Mouse (Mus musculus) activated CD4-positive, CD25-positive, alpha-beta regulatory T cell, adult 4 months (primary cell): ENCODE measurements around the gene Slc19a3. TPM values are rescaled to one million over a fixed set of nuclear protein-coding genes. Genes with fewer than 3 reads are reported as not detected.

Experiments used
- ATAC-seq: one replicate; pipeline ENCODE4 v1.8.0; 2017
- polyA plus RNA-seq, 2 experiments: library from polyadenylated mRNA; unstranded; fragments of 100-300 nt; shearing (Covaris generic); gene quantifications; one replicate each; pipeline ENCODE4 v1.2.1; 2017

Slc19a3 gene
- not detected for polyA plus RNA-seq

DNA sequence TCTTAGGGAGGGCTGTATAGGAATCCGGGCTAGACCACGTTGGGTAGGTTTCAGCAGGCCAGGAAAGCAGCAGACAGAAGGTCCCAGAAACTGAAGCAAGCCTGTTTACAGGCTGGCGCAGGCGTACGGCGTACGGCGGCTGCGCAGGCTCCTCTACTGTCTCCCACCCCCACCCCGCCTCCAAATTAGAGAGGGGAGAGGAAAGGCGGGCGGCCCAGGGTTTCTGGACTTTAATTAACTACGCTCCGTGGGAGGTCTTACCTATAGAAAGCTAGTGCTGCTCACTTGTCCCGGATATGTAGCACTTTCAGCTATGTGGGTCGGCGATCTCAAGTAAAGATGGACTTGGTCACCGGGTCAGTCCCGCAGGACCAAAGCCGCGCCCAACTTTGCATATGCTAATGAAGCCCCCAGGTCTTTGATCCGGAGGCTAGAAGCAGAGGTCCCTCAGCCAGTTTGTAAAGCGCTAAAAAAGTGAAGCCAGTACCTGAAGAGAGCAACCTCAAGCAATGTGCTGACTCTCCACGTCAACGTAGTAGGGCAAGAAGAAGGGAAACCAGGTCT is at the start of gene Slc19a3:
Slc19a3 (minus strand) TSS at position 340 of the 564 bp plus-strand sequence.
- no peak for ATAC-seq

DNA sequence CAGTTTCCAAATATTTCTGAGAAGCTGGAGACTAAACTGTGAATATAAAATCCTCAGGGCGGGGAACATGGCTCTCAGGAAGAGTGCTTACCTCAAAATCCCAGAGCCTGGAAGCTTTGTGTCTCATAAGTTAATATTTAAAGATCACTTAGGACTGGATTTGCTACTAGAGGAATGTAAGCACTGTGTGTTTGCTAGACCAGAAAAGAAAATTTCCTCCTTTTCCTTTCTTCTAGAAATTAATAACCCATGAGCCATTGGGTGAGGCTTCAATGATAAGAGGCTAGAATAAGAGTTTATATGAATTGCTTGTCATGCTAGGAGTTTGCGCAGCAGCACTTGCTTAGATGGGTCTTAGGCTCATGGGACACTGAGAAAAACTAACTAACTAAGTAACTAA is 46.5 kb upstream of the Slc19a3 start:
- ATAC-seq: no peak

DNA sequence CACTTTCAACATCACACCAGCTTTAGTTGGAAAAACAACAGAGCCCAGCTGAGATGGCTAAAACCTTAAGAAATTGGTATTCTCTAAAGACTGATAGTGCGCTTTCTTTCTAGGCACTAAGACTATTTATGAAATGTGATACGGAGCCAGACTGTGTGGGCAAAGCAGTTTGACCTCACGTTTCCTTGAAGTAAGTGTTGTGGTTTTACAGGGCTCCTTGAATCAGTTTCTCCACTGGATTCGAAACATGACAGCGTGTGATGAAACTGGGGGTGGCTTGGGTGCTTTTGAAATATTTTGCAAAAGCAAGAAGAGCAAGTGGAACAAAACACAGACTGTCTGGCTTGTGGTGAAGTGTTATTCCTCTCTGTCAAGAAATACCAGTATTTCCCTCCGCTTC is 38.8 kb upstream of the Slc19a3 start:
- ATAC-seq: peak; percentile 47

DNA sequence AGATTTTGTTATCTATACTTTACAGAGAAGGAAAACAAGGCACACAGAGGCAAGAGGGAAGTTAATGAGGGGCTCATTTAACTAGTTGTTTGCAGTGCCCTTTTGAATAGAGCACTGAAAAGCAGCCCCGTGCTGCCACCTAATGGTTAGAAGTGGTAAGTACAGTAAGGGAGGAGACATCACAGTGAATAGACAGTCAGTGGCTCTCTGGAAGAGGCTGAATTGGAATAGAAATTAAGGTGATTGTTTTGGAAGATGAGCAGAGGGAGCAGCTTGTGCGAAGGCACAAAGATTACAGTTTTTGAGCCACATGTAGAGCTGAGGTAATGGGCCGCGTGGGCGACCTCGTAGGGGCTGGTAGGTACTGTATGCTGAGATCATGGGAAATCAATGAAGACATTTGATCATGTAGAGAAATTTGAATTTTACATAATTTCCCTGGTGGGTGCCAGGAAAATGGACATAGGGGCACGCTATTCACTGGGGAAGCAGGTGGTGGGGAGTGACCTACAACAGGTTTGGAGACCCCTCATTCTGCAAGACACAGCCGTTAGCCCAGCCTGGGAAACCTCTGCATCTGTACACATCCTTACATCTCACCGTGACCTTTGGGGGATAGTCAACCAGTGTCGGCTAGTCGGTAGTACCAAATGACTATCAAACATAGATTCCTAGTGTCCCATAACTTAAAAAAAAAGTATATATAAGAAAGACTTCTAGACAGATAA is 38.1 kb upstream of the Slc19a3 start:
- ATAC-seq: peak; percentile 66

DNA sequence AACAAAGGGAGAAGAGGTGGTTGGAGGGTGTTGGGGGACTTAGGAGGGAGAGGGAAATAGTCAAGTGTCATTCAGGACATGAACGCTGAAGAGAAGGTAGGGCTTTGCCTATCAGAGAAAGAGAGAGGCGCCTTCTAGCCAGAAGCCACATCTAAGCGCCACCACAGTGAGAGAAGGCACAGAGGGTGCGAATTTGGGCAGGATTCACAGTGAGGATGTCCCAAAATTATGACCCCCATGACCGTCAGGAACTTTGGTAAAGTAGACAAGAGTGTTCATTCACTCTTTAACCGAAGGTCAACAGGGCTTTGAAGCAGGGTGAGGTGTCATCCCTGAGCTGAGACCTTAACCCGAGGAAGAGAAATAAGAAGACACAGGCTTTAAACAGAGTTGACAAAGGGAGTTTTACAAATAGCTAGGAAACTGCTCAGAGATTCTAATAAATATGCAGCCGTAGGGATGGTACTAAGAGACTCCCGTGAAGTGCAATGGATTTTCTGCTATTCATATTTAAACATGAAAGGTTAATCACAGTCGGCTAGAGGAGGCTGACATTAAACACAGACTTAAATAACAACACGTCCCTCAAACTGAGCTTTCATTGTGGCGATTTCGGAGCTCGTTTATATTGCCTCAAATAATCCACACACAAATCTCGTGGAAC is 37.4 kb upstream of the Slc19a3 start:
- ATAC-seq: no peak

DNA sequence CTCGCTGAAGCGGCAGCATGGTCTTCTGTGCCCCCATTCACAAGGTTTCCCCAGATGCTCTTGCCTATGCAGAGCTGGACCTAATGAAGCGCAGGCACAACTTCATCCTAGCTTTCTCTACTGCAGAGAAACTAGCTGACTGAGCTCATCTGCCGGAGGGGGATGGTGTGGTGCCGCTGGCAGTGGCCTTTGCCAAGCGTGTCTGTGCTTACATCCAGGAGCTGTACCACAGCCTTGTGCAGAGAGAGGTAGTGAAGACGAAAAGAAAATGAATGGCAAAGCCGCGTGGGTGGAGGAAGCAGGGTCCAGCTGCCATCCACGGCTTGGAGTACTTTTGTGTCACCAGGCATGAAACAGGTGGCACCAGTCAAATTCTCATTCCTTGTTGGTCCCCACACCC is 29.0 kb upstream of the Slc19a3 start:
- no peak for ATAC-seq

DNA sequence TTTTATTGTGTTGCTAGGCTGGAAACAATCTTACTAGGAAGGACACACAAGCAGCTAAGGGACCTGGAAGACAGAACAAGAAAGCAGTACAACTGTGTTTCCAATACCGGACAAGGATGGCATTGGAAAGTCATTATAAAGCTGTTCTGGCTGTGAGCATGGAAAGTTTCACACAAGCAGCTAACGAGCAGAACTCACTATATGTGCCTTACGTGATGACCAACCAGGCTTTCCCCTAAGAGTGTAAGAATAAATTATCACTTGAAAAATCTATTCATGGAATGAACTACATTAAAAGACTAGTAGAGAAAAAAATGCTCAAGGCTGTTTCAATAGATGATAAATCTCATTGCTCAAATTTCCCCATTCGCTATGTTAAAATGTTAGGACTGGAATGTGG is 28.3 kb upstream of the Slc19a3 start:
- no peak for ATAC-seq

DNA sequence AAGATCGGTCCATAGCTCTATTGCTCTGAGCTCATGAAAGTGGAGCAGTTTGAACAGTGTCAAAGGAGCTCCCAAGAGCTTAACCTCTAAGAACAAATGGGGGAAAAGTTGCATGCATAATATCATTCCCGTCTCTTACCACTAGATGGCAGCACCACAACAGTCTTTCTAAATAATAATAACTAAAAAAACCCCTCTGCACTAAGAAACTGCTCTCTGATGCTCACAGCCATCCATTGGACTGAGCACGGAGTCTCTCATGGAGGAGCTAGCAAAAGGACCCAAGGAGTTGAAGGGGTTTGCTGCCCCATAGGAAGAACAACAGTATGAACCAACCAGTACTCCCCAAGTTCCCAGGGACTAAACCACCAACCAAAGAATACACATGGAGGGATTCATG is 26.6 kb upstream of the Slc19a3 start:
- no peak for ATAC-seq

DNA sequence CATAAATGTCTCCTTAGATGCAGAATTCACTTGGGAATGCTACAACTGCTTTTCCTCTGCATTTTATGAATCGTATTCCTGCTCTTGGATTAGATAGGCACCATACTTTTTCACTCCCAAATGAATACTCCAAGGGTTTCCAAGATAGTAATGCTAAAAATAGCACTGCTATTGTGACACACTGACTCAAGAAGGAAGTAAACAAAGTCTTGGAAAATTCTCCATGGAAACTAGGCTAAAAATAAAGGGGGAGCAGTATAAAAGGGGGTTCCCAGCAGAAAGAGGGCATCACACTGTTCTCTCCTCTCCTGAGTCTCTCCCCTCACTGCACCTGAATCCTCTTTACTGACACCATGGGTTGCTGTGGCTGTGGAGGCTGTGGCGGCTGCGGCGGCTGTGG is 22.4 kb upstream of the Slc19a3 start, which contains the start of gene Krtap28-13:
Krtap28-13 (plus strand) TSS at position 288 of the 400 bp plus-strand sequence.
- no peak for ATAC-seq

DNA sequence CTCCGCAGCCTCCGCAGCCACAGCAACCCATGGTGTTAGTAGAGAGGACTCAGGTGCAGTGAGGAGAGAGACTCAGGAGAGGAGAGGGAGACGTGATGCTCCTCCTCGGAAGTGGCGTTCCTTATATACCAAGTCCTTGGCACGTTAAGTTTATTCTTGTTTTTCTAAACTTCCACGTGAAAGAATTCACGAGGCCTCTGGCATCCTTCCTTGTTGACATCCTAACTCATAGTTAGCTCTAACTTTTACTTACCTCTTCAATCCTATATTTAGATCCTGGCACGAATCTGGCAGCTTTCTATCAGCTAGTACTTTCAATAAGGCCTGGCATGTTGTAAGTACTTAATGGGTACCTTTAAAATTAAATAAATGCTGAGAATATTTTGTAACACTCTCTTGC is 21.0 kb upstream of the Slc19a3 start, which contains the start of gene A030005K14Rik:
A030005K14Rik (minus strand) TSS at position 101 of the 400 bp plus-strand sequence.
- no peak for ATAC-seq

DNA sequence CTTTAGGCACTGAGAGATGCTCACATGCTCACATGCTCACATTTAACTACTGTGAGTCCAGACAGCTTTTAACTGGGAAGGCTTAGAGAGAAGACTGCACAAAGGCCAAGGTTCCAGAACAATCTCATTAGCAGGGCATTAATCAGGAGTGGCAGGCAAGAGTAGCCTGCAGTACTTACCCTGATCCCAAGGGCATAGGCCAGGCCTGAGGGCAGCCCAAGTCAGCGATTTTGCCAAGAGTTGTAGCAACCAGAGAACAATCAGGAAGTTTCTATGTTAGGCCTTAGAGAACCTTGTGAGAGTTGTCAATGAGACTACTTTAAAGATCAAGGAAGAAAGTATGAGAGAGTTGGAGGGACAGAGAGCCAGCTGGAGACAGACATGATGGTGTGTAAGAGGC is 20.2 kb upstream of the Slc19a3 start:
- no peak for ATAC-seq

DNA sequence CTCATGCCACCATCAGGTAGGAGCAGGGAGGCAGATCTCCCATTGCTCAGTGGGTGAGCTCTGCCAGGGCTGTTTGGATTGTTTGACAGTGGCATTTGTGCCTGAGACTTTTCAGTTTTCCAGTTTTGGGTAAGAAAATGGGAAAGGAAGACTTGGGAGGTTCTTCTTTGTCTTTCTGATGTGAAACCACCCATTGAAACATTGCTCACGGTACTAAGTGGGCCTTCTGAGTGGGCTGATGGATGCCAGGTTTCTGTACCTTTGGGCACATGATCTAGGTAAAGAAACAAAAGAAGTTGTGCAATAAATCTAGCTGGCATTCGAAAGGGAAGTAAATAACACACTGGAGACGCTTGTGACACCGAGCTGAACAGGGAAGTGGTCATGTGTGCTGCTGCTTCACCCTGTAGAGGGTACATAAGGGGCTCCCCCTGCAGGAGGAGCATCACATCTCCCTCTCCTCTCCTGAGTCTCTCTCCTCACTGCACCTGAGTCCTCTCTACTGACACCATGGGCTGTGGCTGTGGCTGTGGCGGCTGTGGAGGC is 6.7 kb upstream of the Slc19a3 start, which contains the start of gene Gm47969:
Gm47969 (plus strand) TSS at position 51 of the 546 bp plus-strand sequence.
- no peak for ATAC-seq

DNA sequence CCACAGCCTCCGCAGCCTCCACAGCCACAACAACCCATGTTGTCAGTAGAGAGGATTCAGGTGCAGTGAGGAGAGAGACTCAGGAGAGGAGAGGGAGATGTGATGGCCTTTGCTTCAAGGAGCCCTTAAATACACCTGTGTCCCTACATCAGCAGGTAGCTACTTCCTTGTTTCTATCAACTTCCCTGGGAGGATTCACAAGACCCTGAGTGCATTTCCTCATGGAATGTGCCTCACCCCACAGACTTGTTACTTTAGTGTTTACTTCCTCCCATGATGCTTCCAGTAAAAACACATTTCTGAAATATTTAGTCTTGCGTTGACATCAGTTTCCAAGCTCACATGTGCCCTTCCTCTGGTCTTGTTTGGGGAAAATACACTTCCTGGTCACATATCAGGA is 4.1 kb upstream of the Slc19a3 start, which contains the start of gene Krtap28-10:
Krtap28-10 (minus strand) TSS at position 101 of the 400 bp plus-strand sequence.
- ATAC-seq: no peak

DNA sequence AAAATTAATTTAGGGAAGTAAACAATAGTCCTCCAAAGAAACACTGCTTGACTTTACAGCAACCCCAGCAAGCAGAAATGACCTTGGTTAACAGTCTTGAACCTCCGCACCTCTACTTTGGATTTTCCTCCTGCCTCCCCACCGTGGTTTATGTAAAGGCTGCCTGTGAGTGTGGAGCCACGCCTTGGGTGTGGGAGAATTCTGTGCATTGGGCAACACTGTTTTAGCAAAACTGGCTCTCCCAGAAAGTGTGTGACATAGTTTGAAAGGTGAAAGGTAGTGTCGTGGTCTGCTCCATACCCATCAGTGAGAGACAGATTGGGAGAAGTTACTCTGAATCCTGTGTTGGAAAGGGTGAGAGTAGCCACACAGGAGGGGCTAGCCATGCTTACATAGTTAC is 832 bp upstream of the Slc19a3 start:
- no peak for ATAC-seq

DNA sequence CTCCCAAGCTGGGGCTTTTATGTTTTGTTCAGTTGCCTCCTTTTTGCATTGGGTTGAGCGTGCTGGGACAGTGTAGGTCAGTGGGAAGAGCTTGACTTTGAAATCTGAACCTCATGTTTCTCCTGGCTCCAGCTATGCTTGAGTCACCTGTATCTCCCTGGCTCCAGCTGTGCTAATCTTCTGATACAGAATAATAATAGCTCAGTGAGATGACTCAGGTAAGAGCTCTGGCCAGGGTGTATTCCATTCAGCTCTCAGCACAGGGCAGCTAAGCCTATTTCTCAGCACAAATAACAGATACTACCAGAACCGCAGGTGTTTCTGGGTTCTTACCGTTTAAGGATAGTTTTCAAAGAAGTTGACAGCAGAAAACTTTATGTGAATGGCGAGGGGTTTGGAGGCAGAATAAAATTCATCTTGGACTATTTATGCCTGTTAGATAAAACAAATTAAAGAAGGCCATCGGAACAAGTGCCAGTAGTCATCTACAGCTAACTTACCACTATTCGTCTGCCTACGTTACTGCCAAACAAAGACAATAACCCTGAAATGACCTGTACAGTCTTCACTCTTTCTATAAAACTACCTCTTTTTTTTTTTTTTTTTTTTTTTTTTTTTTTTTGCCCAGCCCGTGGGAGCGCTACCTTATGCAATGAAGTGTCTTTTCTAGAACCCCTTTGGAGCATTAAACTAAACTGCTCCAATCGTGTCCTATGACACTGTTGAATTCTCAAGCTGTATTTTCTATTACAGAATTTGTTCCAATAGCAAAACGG is 1.2 kb downstream of the Slc19a3 start:
- ATAC-seq: no peak

DNA sequence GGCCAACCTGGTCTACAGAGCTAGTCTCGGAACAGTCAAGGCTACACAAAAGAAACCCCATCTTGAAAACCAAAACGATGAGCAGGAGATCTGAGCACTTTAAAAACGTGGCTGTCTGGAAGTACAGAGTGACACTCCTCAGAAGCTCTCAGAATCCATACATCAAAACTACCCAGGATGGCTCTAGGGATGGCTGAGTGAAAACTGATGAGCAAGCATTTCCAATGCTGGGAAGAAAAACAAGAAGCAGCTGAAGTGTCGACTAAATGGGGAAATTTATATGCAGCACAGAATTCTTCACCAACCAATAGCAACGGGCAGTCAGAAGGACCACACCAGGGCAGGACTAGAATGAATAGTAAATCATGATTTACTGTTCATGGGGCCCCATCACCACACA is 3.7 kb downstream of the Slc19a3 start:
- no peak for ATAC-seq

DNA sequence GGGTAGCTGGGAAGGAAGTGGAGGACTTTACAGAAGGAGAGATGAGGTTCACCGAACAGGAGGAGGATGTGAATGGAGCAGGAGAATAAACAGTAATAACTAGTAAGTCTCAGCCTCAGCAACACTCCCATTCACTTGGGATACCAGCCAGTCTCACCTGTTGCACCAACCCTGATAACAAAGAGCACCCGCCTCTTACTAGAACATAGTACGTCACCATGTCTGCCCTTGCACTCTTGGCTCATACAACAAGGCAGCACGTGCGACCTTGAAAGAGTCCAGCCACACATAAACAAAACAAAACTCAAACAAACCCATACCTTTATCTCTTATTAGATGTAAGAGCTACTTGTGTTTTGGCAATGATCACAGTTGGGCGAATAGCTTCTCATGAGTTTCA is 5.7 kb downstream of the Slc19a3 start:
- ATAC-seq: no peak

DNA sequence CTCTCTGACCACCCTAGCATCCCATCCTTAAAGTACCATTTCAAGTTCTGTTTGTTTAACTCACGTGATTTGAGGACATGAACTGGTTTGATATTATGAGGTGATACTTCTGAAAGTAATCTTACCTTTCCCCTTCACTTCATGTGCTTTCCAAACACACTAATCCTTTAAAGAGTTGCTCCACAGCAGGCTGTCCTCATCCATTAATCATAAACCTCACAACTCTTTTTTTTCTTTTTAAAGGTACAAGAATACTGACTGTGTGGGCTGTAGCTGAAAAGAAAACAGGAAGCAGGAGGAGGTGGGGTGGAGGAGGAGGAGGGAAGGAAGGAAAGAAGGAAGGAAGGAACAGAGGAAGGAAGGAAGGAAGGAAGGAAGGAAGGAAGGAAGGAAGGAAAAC is 6.3 kb downstream of the Slc19a3 start:
- ATAC-seq: no peak

DNA sequence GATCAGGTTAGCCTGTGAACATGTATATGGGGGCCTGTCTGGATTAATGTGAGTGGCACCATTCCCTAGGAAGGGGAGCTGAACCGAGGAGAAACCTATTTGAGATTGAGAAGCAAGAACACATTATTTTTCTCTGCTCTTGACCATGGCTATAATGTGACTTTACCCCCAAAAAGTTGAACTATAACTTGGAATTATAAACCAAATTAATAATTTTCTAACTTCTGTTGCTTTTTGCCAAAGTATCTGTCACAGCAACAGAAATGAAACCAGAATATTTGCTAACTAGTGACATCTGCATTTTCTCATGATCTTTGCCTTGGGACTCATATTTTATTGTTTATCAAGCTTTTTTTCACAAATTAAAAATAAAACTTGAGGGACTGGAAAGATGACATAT is 21.7 kb downstream of the Slc19a3 start:
- ATAC-seq: no peak

DNA sequence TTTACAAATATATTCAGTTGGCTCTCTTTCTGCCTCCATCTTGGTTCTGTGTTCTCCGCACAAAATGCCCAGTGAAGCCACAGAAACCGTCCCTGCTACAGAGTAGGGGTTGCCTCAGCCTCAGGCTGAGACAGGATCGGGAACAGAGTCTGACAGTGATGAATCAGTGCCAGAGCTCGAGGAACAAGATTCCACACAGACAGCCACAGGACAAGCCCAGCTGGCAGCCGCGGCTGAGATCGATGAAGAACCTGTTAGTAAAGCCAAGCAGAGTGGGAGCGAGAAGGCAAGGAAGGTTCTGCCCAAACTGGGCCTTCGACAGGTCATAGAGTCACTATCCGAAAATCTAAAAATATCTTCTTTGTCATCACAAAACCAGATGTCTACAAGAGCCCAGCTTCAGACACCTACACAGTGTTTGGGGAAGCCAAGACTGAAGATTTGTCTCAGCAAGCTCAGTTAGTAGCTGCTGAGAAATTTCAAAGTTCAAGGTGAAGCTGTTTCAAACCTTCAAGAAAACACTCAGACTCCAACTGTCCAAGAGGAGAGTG is 22.8 kb downstream of the Slc19a3 start:
- ATAC-seq: no peak

DNA sequence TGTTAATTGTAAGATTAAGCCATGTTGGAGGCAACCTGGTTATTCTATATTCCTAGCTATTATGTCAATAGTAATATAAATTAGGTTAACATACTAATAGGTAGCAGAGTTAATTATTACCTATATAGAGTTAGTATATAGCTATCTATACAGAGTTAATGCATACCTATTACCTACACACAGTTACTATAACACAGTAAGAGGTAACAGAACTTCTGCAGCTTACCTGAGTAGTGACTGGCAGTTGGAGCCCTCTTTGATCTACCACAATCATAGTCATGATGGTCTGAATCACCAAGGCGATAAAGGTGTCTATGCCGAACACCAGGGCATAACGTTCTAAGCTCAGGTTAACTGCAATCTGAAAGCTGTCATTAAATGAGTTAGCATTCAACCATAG is 23.8 kb downstream of the Slc19a3 start:
- ATAC-seq: no peak

DNA sequence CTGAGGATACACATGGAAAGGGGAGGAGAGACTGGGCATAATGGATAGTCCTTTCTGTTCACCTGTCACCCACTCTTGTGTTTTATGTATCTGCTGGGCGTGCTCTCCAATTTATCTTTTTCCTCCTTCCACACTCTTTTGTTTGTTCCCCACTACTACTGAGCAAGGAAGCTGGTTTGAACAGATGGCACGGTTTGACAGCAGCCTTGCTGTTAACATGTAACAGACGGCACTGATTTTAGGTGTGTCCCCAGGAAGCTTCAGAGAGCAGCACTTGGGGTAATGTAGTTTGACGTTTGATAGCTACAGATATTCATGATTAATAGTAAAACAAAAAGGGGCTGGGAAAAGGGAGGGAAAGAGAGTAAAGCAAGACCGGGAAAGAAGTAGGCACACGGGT is 30.8 kb downstream of the Slc19a3 start:
- ATAC-seq: no peak
